Mouse (Mus musculus): ENCODE measurements around the gene Isg15. TPM values are rescaled to one million over a fixed set of nuclear protein-coding genes. Genes with fewer than 3 reads are reported as not detected.
"Not testable (repeated sequence)": the region's sequence is repeated elsewhere in the genome, so short reads cannot be mapped to it uniquely, and the experiment has no call there.

The Isg15 gene
- polyA plus RNA-seq, 2 experiments from 2014 or later = 29.5 to 84.6 TPM

GRCm38 (mm10) chr4:156150887-156151286 is 49.7 kb downstream of the Isg15 start:
- ATAC-seq = not testable (repeated sequence)

Other genes with a start within 250 kb of the Isg15 start
- 1 to 10 TPM; 2.5 to 5.7 TPM for gene C1qtnf12, start 238.5 kb downstream of the Isg15 start, polyA plus RNA-seq (2017; shearing (Covaris generic))
- under 1 TPM; 0.90 to 0.95 TPM for gene B3galt6, start 208.2 kb downstream of the Isg15 start, polyA plus RNA-seq (2017; shearing (Covaris generic))
- gene Sdf4, start 207.9 kb downstream of the Isg15 start, polyA plus RNA-seq (2017; shearing (Covaris generic)) = 100 to 1,000 TPM; 464 to 478 TPM
- gene Tnfrsf4, start 187.0 kb downstream of the Isg15 start, polyA plus RNA-seq (2017; shearing (Covaris generic)) = 100 to 1,000 TPM; 802 to 961 TPM
- gene Tnfrsf18, start 174.7 kb downstream of the Isg15 start, polyA plus RNA-seq (2017; shearing (Covaris generic)) = 100 to 1,000 TPM; 770 to 845 TPM
- gene Ttll10, start 141.4 kb downstream of the Isg15 start, polyA plus RNA-seq (2017; shearing (Covaris generic)) = not detected
- gene 9430015G10Rik, start 90.8 kb downstream of the Isg15 start, polyA plus RNA-seq (2017; shearing (Covaris generic)) = 10 to 100 TPM; 14.9 to 19.3 TPM
- under 1 TPM in 1 of 2 experiments, not detected in 1; 0.20 TPM for gene Rnf223, start 70.3 kb downstream of the Isg15 start, polyA plus RNA-seq (2017; shearing (Covaris generic))
- gene Agrn, start 3.3 kb downstream of the Isg15 start, polyA plus RNA-seq (2017; shearing (Covaris generic)) = 1 to 10 TPM; 2.6 to 2.8 TPM
- gene AW011738, start 2.5 kb upstream of the Isg15 start, polyA plus RNA-seq (2017; shearing (Covaris generic)) = 1 to 10 TPM; 2.6 to 7.4 TPM
- gene Perm1, start 15.1 kb upstream of the Isg15 start, polyA plus RNA-seq (2017; shearing (Covaris generic)) = 1 to 10 TPM in 1 of 2 experiments, under 1 TPM in 1; 0.30 to 1.3 TPM
- gene Plekhn1, start 34.0 kb upstream of the Isg15 start, polyA plus RNA-seq (2017; shearing (Covaris generic)) = 1 to 10 TPM; 5.8 to 6.1 TPM
- 10 to 100 TPM; 14.5 to 15.9 TPM for gene Noc2l, start 35.2 kb upstream of the Isg15 start, polyA plus RNA-seq (2017; shearing (Covaris generic))
- gene Samd11, start 54.8 kb upstream of the Isg15 start, polyA plus RNA-seq (2017; shearing (Covaris generic)) = 1 to 10 TPM; 2.8 to 2.9 TPM
- gene Vmn2r-ps159, start 130.3 kb upstream of the Isg15 start, polyA plus RNA-seq (2017; shearing (Covaris generic)) = not detected

All from activated CD4-positive, CD25-positive, alpha-beta regulatory T cell, adult 4 months (primary cell).